ENCODE assay signal across 16 mouse cellular contexts in the genomic region with DNA sequence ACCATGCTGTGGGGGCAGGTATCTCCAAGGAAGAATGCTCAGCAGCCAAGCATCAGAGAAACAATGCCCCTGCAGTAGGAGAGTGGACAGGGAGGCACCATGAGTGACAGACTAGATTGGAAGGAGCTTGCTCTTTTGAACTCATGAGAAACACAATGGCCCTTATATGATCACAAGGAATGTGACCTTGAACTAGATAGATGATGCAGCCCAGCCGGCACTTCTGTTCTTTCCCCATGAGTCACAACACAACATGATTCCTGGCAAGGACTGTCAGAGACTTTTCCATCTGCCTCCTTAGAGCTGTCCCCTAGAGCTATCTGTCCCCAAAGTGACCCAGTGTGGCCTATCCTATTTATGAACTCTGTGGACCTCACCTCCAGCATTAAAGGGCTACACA. TPM values are rescaled to one million over a fixed set of nuclear protein-coding genes. Genes with fewer than 3 reads are reported as not detected.
DNase-seq lines count a peak whose midpoint lies in the region.
"Had no signal": no experiment of that assay in that cellular context is flagged by ENCODE, and none has a peak within 500 bp of the region (broad histone marks: within the 10 kb centered on the region; RNA-seq: fewer than 3 reads in every experiment).

No protein-coding gene starts in this region.

- peak; percentile 81 to 83 for DNase-seq in adrenal gland, adult (ENCODE audit: inconsistent age in 2 of 2, low spot score in 1 of 2)
- DNase-seq in adrenal gland, adult 18-20 months (ENCODE audit: low spot score in 2 of 2): no peak
- peak; percentile 19 for DNase-seq in cerebellum, adult 11-12 months
- DNase-seq in cerebellum, postnatal 14 days: no peak
- DNase-seq in 3T3-L1 (ENCODE audit: low read depth, low spot score): peak; percentile 8
- peak; percentile 59 for DNase-seq in adrenal gland, postnatal 14 days
- DNase-seq in kidney, postnatal 10 days: no peak
- DNase-seq in urinary bladder, adult 18-20 months (ENCODE audit: low spot score in 2 of 2): no peak
- DNase-seq: B cell, adult 2 months; cerebellum, postnatal 10 days; gastrocnemius, postnatal 10 days; gastrocnemius, postnatal 36 days; heart, postnatal 10 days; heart, postnatal 36 days; kidney, adult 11 months; kidney, adult 8-10 months had no signal

RNA-seq across cellular contexts. Expression of a gene that starts 27.5 kb away (rescaled TPM):
- 10 to 100 TPM in 1 of 2 experiments, 1 to 10 TPM in 1; 9.8 to 10.3 TPM for total RNA-seq in adrenal gland, adult 18-20 months (2021)
- 10.3 and 16.5 TPM in 2 replicates for total RNA-seq in adrenal gland, postnatal 14 days (2021)

Comparison
In these comparisons a context has a peak if more than half of its experiments do, and no peak if none do; other contexts are left out.
1. DNase-seq: peak in adrenal gland, adult (2 of 2), cerebellum, adult 11-12 months (single experiment), 3T3-L1 (single experiment) and adrenal gland, postnatal 14 days (single experiment); none in adrenal gland, adult 18-20 months (0 of 2), cerebellum, postnatal 14 days (0 of 2), kidney, postnatal 10 days (single experiment) and urinary bladder, adult 18-20 months (0 of 2).